Mouse (Mus musculus) kidney, adult 2 months (tissue): ENCODE data around the gene Flrt1. TPM values are rescaled to one million over a fixed set of nuclear protein-coding genes. Genes with fewer than 3 reads are reported as not detected.

Source experiments
- DNase-seq: peaks from one replicate; pipeline ENCODE4 v3.0.0; 2021
- H3K27ac ChIP-seq: fragments of 200-500 bp; 2 replicates; pipeline ENCODE4 v1.5.1; 2012; ENCODE audit warnings: low read depth, low read length, control low read depth, inconsistent platforms; ENCODE audit not compliant: insufficient read depth
- H3K27me3 ChIP-seq: fragments of 200-500 bp; replicated peaks from 2 replicates; pipeline ENCODE4 v1.6.1; 2012; ENCODE audit warnings: mild to moderate bottlenecking, moderate library complexity, low read length, inconsistent platforms; ENCODE audit not compliant: control insufficient read depth, insufficient read depth
- H3K36me3 ChIP-seq: fragments of 200-500 bp; 2 replicates; pipeline ENCODE4 v1.6.1; 2012; ENCODE audit warnings: mild to moderate bottlenecking, moderate library complexity, low read length, inconsistent platforms; ENCODE audit not compliant: control insufficient read depth, insufficient read depth
- H3K4me1 ChIP-seq: fragments of 200-500 bp; 2 replicates; pipeline ENCODE4 v1.6.1; 2011; ENCODE audit warnings: low read length; ENCODE audit not compliant: control insufficient read depth, insufficient read depth
- H3K4me3 ChIP-seq: fragments of 200-500 bp; 2 replicates; pipeline ENCODE4 v1.5.1; 2011; ENCODE audit warnings: mild to moderate bottlenecking, low read depth, low read length, control low read depth; ENCODE audit not compliant: insufficient read depth
- CTCF ChIP-seq: fragments of 200-500 bp; conservative IDR thresholded peaks from 2 replicates; pipeline ENCODE4 v1.5.1; 2011; ENCODE audit warnings: low read depth, mild to moderate bottlenecking, control low read depth, low read length, moderate library complexity, mixed read lengths; ENCODE audit not compliant: insufficient read depth, insufficient read length
- POLR2A ChIP-seq: fragments of 200-500 bp; IDR thresholded peaks from one replicate; pipeline ENCODE4 v1.6.1; 2011; ENCODE audit warnings: low read depth, low read length, control low read depth
- WGBS: fragments of 180-500 bp; shearing (Covaris S2); methylation state at CpG from one replicate; pipeline ENCODE4 v1.1.7; 2018; 5-methylcytosine and 5-hydroxymethylcytosine counted together
- polyA plus RNA-seq: library from polyadenylated mRNA; depleted of rRNA; stranded (reverse); fragments of >200 nt; gene quantifications from 2 replicates; pipeline ENCODE4 v1.2.3, GENCODE M21; 2012

Gene Flrt1
- polyA plus RNA-seq, 1 experiment: 23.1 TPM

DNA sequence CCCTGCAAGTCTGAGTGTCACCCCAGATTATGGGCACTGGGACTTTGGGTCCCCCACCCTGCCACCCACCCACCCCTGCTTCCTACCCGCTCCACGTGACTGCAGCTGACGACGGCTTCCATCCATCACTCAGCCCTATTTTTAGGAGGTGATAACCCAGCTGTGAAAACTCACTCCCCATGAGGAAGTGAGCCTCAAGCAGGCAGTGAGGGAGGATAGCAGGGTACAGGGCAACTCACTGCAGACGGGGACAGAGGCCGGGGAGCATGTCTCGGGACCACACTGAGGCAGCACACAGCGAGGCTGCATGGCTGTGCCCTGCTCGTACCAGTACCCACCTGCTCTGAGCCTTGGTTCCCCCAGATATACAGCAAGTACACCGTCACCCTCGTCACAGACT, 24.8 kb upstream of the Flrt1 start:
- no peaks in the 10 kb centered on the region for H3K36me3 ChIP-seq
- DNase-seq: no peak
- H3K4me1 ChIP-seq: peaks cover 17% of the 10 kb centered on the region
- no peak for TF ChIP-seq POLR2A
- TF ChIP-seq CTCF: no peak
- 58% methylated on average over 11 of the region's 11 CpGs for WGBS
- H3K4me3 ChIP-seq: no peak overlapping the region
- H3K27ac ChIP-seq: no peak overlapping the region
- no peaks in the 10 kb centered on the region for H3K27me3 ChIP-seq

- no peak for DNase-seq
- Histone ChIP-seq H3K4me3 (no peak overlapping the region), H3K36me3 (no peaks in the 10 kb centered on the region), H3K27ac (no peak overlapping the region), H3K4me1 (peaks cover 6% of the 10 kb centered on the region), H3K27me3 (no peaks in the 10 kb centered on the region)
- TF ChIP-seq CTCF: no peak
- no peak for TF ChIP-seq POLR2A
- 76% methylated on average over 19 of the region's 19 CpGs for WGBS
Measured at GRCm38 (mm10) chr19:7128551-7129475, 23.3 kb upstream of the Flrt1 start.

DNA sequence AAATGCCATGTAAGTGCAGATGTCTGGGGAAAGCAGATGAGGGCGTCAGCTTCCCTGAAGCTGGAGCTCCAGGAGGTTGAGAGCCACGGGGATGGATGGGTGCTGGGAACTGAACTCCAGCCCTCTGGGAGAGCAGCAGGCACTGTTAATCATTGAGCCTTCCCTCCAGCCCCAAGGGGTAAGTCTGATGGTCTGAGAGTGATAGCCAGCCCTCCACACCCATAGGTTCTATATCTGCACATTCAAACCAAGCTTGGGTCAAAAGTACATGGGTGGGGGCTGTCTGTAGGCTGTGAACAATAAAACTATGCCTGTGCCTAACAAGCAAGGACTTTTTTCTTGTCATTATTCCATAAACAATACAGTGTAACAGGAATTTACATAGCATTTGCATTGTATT, 21.4 kb upstream of the Flrt1 start:
- TF ChIP-seq POLR2A: no peak
- TF ChIP-seq CTCF: no peak
- Histone ChIP-seq H3K4me3 (no peak overlapping the region), H3K4me1 (peaks cover 7% of the 10 kb centered on the region), H3K27ac (no peak overlapping the region), H3K27me3 (no peaks in the 10 kb centered on the region), H3K36me3 (no peaks in the 10 kb centered on the region)
- DNase-seq: no peak
- WGBS: 54% methylated on average over 2 of the region's 2 CpGs

GRCm38 (mm10) chr19:7126209-7126608, 20.7 kb upstream of the Flrt1 start:
- Histone ChIP-seq H3K27me3 (no peaks in the 10 kb centered on the region), H3K36me3 (no peaks in the 10 kb centered on the region), H3K27ac (no peak overlapping the region), H3K4me1 (peaks cover 14% of the 10 kb centered on the region), H3K4me3 (no peak overlapping the region)
- DNase-seq: no peak
- WGBS: 62% methylated on average over 1 of the region's 1 CpGs
- TF ChIP-seq CTCF: no peak
- TF ChIP-seq POLR2A: no peak

DNA sequence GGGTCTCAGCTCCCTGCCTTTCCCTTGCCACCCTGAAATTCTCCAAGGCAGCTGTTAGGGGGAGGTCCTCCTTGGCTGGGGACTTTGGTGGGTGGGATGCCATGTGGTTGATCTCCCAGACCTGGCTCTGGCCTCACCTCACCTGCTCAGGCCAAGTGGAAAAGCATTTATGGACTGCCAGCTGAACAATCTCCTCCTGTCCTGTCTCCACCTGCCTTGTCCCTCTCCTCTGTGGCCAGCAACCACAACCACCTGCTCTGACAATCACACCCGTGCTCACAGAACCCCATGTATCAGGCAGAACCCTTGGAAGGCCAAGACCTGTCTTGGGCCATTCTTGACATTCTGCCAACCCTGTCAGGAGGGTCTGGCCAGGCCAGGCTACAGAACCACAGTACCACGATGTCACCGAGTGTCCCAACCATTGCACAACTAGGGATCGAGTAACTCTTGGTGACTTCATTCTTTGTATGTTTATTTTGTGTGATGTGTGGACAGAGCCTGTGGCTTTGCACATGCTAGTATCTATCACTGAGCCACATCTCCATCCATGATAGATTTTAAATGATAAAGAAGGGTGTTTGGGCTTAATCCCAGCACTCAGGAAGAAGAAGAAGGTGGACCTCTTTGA, 20.1 kb upstream of the Flrt1 start:
- 71% methylated on average over 4 of the region's 4 CpGs for WGBS
- no peak overlapping the region for H3K27ac ChIP-seq
- DNase-seq: no peak
- no peaks in the 10 kb centered on the region for H3K27me3 ChIP-seq
- peaks cover 16% of the 10 kb centered on the region for H3K4me1 ChIP-seq
- no peaks in the 10 kb centered on the region for H3K36me3 ChIP-seq
- TF ChIP-seq CTCF: no peak
- no peak overlapping the region for H3K4me3 ChIP-seq

DNA sequence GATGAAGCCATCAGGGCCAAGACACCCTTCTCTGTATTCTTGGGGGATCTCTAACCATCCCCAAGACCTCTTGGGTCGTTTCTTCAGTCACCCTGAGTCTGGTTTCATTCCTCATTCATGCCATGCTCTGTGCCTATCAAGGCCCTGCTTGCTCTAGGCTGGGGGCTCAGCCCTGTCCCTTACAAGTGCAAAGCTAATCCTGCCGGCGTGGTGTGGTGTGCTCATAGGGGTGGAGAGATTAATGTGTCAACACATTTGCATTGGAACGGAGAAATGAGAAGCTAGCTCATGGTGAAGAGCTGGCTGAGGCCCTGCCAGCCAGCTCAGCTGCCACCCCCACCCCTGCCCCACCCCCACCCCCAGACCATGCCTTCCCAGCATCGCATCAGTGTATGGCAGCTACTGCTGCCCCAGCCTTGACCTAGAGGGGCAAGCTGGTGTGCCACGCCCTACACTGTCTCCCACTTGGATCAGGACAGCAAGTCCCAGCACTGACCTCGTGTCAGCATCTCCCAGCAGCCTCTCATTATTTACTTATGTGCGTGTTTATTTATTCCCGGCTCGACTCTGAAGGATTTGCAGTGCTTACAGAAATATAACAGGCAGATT, 17.3 kb upstream of the Flrt1 start:
- DNase-seq: no peak
- Histone ChIP-seq H3K4me1 (peaks cover 16% of the 10 kb centered on the region), H3K36me3 (no peaks in the 10 kb centered on the region), H3K27me3 (no peaks in the 10 kb centered on the region), H3K27ac (no peak overlapping the region), H3K4me3 (no peak overlapping the region)
- 44% methylated on average over 10 of the region's 10 CpGs for WGBS
- no peak for TF ChIP-seq CTCF

GRCm38 (mm10) chr19:7122277-7122676, 16.7 kb upstream of the Flrt1 start:
- Histone ChIP-seq H3K36me3 (no peaks in the 10 kb centered on the region), H3K27ac (no peak overlapping the region), H3K4me1 (peaks cover 16% of the 10 kb centered on the region), H3K4me3 (no peak overlapping the region), H3K27me3 (no peaks in the 10 kb centered on the region)
- WGBS: 45% methylated on average over 4 of the region's 4 CpGs
- no peak for TF ChIP-seq POLR2A
- TF ChIP-seq CTCF: no peak
- DNase-seq: peak; percentile 57
